Mouse (Mus musculus) cerebellum, adult 9-10 months (tissue): Measurements from ENCODE around the gene Map6.

Experiments used
- DNase-seq: peaks from one replicate; pipeline ENCODE4 v3.0.0; 2022

The Map6 gene

GRCm38 (mm10) chr7:99316207-99316606 lies 49.0 kb downstream of the Map6 start:
- DNase-seq, result no peak

DNA sequence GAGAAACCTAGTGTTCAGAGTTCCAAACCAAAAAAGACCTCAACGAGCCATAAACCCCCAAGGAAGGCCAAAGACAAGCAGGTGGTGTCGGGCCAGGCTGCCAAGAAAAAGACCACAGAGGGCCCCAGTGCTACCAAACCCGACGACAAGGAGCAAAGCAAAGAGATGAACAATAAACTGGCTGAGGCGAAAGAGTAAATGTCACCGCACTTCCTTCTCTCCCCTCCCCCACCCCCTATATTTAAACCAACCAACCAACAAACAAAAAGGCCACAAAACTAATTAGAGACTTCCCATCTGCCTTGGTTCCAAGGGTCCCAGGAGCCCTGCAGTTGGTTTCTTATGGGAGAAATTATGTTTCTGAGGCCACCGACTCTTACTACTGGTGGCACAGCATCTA lies 50.2 kb downstream of the Map6 start:
- no peak for DNase-seq

DNA sequence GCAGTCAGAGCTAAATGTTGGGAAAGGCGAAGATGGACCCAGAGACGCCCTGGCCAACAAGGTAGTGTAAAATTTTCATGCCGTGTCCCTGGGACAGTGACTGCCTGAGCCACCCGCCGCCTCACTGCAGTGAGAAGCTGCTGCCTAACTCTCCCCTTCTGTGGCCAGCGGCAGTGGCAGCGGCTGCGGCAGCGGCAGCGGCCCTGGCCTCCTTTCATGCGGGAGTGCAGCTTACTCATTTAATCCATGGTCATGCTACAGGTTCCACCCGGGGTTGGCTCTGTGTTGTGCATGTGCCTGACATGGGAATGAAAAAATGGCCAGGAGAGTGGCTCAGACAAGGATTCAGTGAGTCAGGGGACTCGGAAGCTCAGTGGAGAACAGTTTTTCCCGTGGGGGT lies 53.3 kb downstream of the Map6 start:
- no peak for DNase-seq

GRCm38 (mm10) chr7:99322691-99323320 lies 55.6 kb downstream of the Map6 start:
- no peak for DNase-seq

DNA sequence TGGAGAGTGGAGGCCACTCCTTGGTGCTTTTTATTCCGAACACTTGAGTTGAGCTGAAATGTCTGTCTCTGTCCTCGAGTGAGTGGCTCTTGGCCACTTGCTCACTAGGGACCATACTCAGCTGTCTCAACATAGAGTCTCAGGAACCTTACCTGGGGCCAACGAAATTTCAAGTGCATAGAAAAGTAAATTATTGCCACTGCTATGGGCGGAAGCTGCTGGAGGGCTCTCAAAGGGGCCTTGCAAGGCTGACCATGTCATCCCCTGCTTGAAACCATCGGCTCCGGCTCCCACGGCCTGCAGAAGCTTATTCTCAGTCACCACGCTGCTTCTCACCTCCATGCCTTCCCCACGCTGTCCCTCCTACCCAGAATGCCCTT lies 56.1 kb downstream of the Map6 start:
- DNase-seq, result no peak

- no peak for DNase-seq
Measured at GRCm38 (mm10) chr7:99324810-99325209, 57.6 kb downstream of the Map6 start.

DNA sequence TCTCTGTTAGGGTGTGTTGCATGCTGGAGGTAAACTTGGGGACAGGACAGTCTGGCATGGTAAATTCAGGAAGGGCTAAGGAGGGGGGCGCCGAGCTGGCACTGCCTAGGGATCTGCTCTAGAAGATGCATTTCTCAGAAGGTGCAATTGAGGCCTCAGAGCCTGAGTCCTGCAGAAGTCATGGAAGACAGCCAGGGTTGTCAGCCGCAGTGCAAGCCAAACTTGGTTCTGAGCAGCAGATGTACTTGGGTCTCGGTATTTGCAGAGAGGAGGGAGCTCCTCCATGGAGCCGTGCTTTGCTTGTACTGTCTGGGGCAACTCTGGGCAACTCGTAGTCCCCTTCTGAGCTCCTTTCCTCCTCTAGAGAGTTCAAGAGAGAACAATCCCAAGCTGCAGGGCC lies 58.9 kb downstream of the Map6 start:
- DNase-seq, result no peak

GRCm38 (mm10) chr7:99328847-99329246 lies 61.6 kb downstream of the Map6 start:
- no peak for DNase-seq

DNA sequence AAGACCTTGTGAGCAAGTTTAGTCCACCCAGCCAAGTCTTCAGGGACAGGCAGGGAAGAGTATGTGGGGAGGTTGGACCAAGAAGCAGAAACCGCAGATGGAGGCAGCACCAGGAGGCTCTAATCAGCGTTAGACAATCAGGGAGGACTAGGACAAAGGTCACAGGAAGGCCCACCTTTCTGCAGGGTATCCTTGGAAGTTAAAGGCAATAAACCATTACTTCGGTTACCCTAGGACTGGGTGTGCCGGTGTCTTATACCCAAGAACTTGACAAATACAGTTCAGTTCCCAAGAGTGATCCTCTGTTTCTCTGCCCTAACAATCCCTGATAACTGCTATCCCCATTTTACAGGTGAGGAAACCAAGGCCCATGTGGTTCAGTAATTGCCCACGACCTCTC lies 62.8 kb downstream of the Map6 start:
- no peak for DNase-seq

GRCm38 (mm10) chr7:99332774-99333480 lies 65.7 kb downstream of the Map6 start:
- peak; percentile 69 for DNase-seq

DNA sequence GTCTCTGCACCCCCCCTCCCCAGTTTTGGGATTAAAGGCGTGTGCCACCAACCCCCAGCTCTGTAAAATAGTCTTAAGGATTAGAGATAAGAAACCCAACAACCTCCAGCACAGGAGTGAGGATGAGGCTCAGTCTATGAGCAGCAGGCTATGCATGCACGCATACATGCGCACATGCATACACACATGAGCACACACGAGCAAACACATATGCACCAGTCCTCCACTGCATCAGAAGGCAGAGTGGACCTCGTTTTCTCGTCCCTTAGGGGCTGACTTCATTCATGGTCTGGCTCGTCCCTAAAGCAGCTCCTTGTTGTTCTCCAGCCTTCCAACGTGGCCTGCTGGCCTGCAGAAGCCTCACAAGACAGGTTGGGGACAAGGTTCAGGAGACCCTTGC lies 73.5 kb downstream of the Map6 start:
- no peak for DNase-seq

- DNase-seq, result no peak
Measured at GRCm38 (mm10) chr7:99343577-99343976, 76.3 kb downstream of the Map6 start.

- no peak for DNase-seq
Measured at GRCm38 (mm10) chr7:99347268-99347667, 80.0 kb downstream of the Map6 start.

DNA sequence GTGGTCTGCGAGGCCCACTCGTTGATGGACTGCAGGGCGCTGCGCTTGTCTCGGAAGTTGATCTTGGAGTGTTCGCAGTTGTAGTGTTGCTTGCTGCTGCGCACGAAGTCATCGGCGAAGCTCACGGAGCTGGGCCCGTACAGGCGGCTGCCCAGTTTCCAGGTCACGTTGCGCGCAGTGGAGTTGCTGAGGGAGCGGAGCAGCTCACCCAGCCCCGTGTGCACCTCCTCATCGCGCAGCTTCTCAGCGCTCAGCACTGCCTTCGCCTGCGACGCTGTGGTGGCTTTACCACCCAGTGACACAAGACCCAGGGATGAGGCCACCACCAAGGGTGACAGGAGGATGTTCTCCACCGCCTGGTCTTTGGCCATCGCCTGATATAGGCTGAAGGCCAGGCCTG lies 81.6 kb downstream of the Map6 start:
- no peak for DNase-seq

- DNase-seq, result no peak
Measured at GRCm38 (mm10) chr7:99349782-99350720, 82.8 kb downstream of the Map6 start.

GRCm38 (mm10) chr7:99351104-99351801 lies 84.0 kb downstream of the Map6 start:
- DNase-seq, result peak; percentile 67

- DNase-seq, result no peak
Measured at GRCm38 (mm10) chr7:99351802-99352517, 84.7 kb downstream of the Map6 start.

GRCm38 (mm10) chr7:99352526-99353400 lies 85.5 kb downstream of the Map6 start, which contains the start of gene Serpinh1:
Gene Serpinh1, minus strand, starts transcription at chr7:99353239.
- DNase-seq, result peak; percentile 14

GRCm38 (mm10) chr7:99355731-99356131 lies 88.5 kb downstream of the Map6 start:
- peak; percentile 18 for DNase-seq

- no peak for DNase-seq
Measured at GRCm38 (mm10) chr7:99356244-99356930, 89.1 kb downstream of the Map6 start.

DNA sequence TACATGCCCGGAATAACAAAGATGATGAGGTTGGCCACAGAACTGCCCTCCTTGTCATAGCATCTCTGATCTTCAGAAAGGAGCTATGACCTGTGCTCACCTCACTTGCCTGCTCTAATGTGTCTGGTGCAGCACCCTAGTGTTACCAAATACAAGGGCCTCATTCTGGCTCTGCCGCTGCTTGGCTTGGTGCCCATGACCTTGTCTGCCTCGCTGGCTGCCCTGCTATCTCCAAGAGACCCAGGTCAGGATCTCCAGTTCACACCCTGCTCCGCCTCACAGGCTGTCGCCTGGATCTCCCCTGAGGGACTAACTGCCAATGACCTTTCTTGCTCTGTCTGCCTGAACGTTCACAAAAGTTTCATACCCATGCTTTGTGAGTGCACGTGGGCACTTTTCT lies 90.0 kb downstream of the Map6 start:
- DNase-seq, result no peak
